Mouse (Mus musculus): ENCODE measurements around the gene Tradd. TPM values are rescaled to one million over a fixed set of nuclear protein-coding genes. Genes with fewer than 3 reads are reported as not detected.

Tradd gene
- polyA plus RNA-seq, 1 experiment from 2014 or later, result 16.6 TPM

MicroRNA genes within 50 kb of the gene (microRNA counts, 519-probe panel; counts per million panel counts)
- microRNA mmu-miR-328, result 1,273 counts per million, percentile 3 among the panel's probes with 10 or more counts

Small RNA genes lying within 50 kb of the gene (microRNA-seq; reads per million reads assigned to microRNA genes)
- gene Gm27320, result not detected
- gene Mir328, result 164 reads per million, percentile 58 among the genes with 10 or more reads in this experiment

Other genes starting within 250 kb of the Tradd start
- gene Ces3a, start 216.0 kb downstream of the Tradd start, polyA plus RNA-seq (2016; fragmentation: Nextera tagmentation; extraction: Ambion mirVana), result not detected in 2 replicates
- not detected in 2 replicates for gene Ces3b, start 180.9 kb downstream of the Tradd start, polyA plus RNA-seq (2016; fragmentation: Nextera tagmentation; extraction: Ambion mirVana)
- not detected in 2 replicates for gene Ces4a, start 132.8 kb downstream of the Tradd start, polyA plus RNA-seq (2016; fragmentation: Nextera tagmentation; extraction: Ambion mirVana)
- 108 and 109 TPM in 2 replicates for gene Cbfb, start 93.9 kb downstream of the Tradd start, polyA plus RNA-seq (2016; fragmentation: Nextera tagmentation; extraction: Ambion mirVana)
- gene D230025D16Rik, start 39.5 kb downstream of the Tradd start, polyA plus RNA-seq (2016; fragmentation: Nextera tagmentation; extraction: Ambion mirVana), result 25.9 and 27.2 TPM in 2 replicates
- 5.9 and 6.8 TPM in 2 replicates for gene B3gnt9, start 9.5 kb downstream of the Tradd start, polyA plus RNA-seq (2016; fragmentation: Nextera tagmentation; extraction: Ambion mirVana)
- 1.7 and 1.9 TPM in 2 replicates for gene Fbxl8, start within 50 bp of the Tradd start, polyA plus RNA-seq (2016; fragmentation: Nextera tagmentation; extraction: Ambion mirVana)
- gene Hsf4, start 5.2 kb upstream of the Tradd start, polyA plus RNA-seq (2016; fragmentation: Nextera tagmentation; extraction: Ambion mirVana), result 0.13 and 0.18 TPM in 2 replicates
- 1.6 TPM in 2 replicates for gene Nol3, start 11.5 kb upstream of the Tradd start, polyA plus RNA-seq (2016; fragmentation: Nextera tagmentation; extraction: Ambion mirVana)
- gene 4931428F04Rik, start 25.3 kb upstream of the Tradd start, polyA plus RNA-seq (2016; fragmentation: Nextera tagmentation; extraction: Ambion mirVana), result 15.6 and 19.6 TPM in 2 replicates
- 10.0 and 10.2 TPM in 2 replicates for gene Exoc3l, start 31.5 kb upstream of the Tradd start, polyA plus RNA-seq (2016; fragmentation: Nextera tagmentation; extraction: Ambion mirVana)
- gene E2f4, start 33.1 kb upstream of the Tradd start, polyA plus RNA-seq (2016; fragmentation: Nextera tagmentation; extraction: Ambion mirVana), result 75.6 and 91.3 TPM in 2 replicates
- gene Elmo3, start 41.0 kb upstream of the Tradd start, polyA plus RNA-seq (2016; fragmentation: Nextera tagmentation; extraction: Ambion mirVana), result 4.3 and 4.4 TPM in 2 replicates
- 1.5 TPM in 2 replicates for gene Lrrc29, start 61.7 kb upstream of the Tradd start, polyA plus RNA-seq (2016; fragmentation: Nextera tagmentation; extraction: Ambion mirVana)
- 95.6 and 109 TPM in 2 replicates for gene Tmem208, start 61.7 kb upstream of the Tradd start, polyA plus RNA-seq (2016; fragmentation: Nextera tagmentation; extraction: Ambion mirVana)
- gene Fhod1, start 83.3 kb upstream of the Tradd start, polyA plus RNA-seq (2016; fragmentation: Nextera tagmentation; extraction: Ambion mirVana), result 1.6 and 2.3 TPM in 2 replicates
- 7.0 and 7.6 TPM in 2 replicates for gene Slc9a5, start 84.2 kb upstream of the Tradd start, polyA plus RNA-seq (2016; fragmentation: Nextera tagmentation; extraction: Ambion mirVana)
- gene Plekhg4, start 108.7 kb upstream of the Tradd start, polyA plus RNA-seq (2016; fragmentation: Nextera tagmentation; extraction: Ambion mirVana), result 0.72 and 0.80 TPM in 2 replicates
- not detected in 2 replicates for gene Kctd19, start 148.9 kb upstream of the Tradd start, polyA plus RNA-seq (2016; fragmentation: Nextera tagmentation; extraction: Ambion mirVana)
- 0.12 and 0.39 TPM in 2 replicates for gene Lrrc36, start 149.0 kb upstream of the Tradd start, polyA plus RNA-seq (2016; fragmentation: Nextera tagmentation; extraction: Ambion mirVana)
- 25.3 and 28.9 TPM in 2 replicates for gene Tppp3, start 206.9 kb upstream of the Tradd start, polyA plus RNA-seq (2016; fragmentation: Nextera tagmentation; extraction: Ambion mirVana)
- 34.8 and 36.9 TPM in 2 replicates for gene Zdhhc1, start 232.3 kb upstream of the Tradd start, polyA plus RNA-seq (2016; fragmentation: Nextera tagmentation; extraction: Ambion mirVana)

All from limb, embryonic 12.5 days (tissue).